Mouse (Mus musculus) G1E (cell line): ENCODE measurements around the gene App. TPM values are rescaled to one million over a fixed set of nuclear protein-coding genes. Genes with fewer than 3 reads are reported as not detected.

ENCODE experiments used
- ATAC-seq: 2 replicates; pipeline ENCODE4 v1.8.0; 2016; ENCODE audit warnings: mild to moderate bottlenecking; ENCODE audit not compliant: insufficient number of reproducible peaks, poor library complexity, low FRiP score, severe bottlenecking; ENCODE audit errors: extremely low read depth
- DNase-seq: peaks from one replicate; pipeline ENCODE4 v3.0.0; 2012; ENCODE audit warnings: low spot score
- H3K27me3 ChIP-seq: 2 replicates; pipeline ENCODE4 v1.6.1; 2012; ENCODE audit warnings: mild to moderate bottlenecking, low read length, inconsistent platforms; ENCODE audit not compliant: insufficient read depth
- H3K36me3 ChIP-seq: replicated peaks from 2 replicates; pipeline ENCODE3; 2012; ENCODE audit warnings: mild to moderate bottlenecking, inconsistent platforms
- H3K4me1 ChIP-seq: 2 replicates; pipeline ENCODE4 v1.6.1; 2012; ENCODE audit warnings: low read depth, low read length, inconsistent platforms, mixed read lengths; ENCODE audit not compliant: insufficient read depth
- H3K4me3 ChIP-seq: 2 replicates; pipeline ENCODE4 v1.5.1; 2012; ENCODE audit warnings: low read depth, mild to moderate bottlenecking, inconsistent platforms, low read length, moderate library complexity, mixed read lengths
- H3K9me3 ChIP-seq: replicated peaks from 2 replicates; pipeline ENCODE4 v1.6.1; 2012; ENCODE audit warnings: inconsistent platforms
- CTCF ChIP-seq: IDR thresholded peaks from 2 replicates; pipeline ENCODE4 v1.5.1; 2012; ENCODE audit warnings: low read depth, low read length, inconsistent platforms, mixed read lengths
- GATA1 ChIP-seq: IDR thresholded peaks from 2 replicates; pipeline ENCODE4 v1.6.1; 2012; ENCODE audit warnings: borderline replicate concordance, low read length, inconsistent platforms, mixed read lengths
- GATA2 ChIP-seq: IDR thresholded peaks from 2 replicates; pipeline ENCODE4 v1.6.1; 2012; ENCODE audit warnings: low read depth, low read length, inconsistent platforms, borderline replicate concordance
- POLR2AphosphoS5 ChIP-seq: IDR thresholded peaks from 2 replicates; pipeline ENCODE4 v1.6.1; 2012; ENCODE audit warnings: low read depth, low read length, inconsistent platforms; ENCODE audit not compliant: insufficient replicate concordance
- TAL1 ChIP-seq: conservative IDR thresholded peaks from 2 replicates; pipeline ENCODE4 v1.6.1; 2012; ENCODE audit warnings: low read depth, low read length, inconsistent platforms, mixed read lengths
- polyA plus RNA-seq: library from polyadenylated mRNA; stranded (reverse); fragments of >175 nt; gene quantifications from 2 replicates; pipeline ENCODE4 v1.2.3, GENCODE M21; 2012
- total RNA-seq, 2 experiments: library from RNA; stranded (forward) in 1 of 2; stranded (reverse) in 1 of 2; fragments of 200-1000 nt in 1 of 2; fragments of >200 nt in 1 of 2; fragmentation: Nextera tagmentation in 1 of 2; gene quantifications; 2 replicates each; pipeline ENCODE4 v1.2.3; 2014 to 2017

App gene
- total and polyA plus RNA-seq, 3 experiments, result 0.27 TPM; not detected in 2

- DNase-seq (no peak), ATAC-seq (no peak)
- no peak overlapping the region for H3K4me3 ChIP-seq
- TF ChIP-seq POLR2AphosphoS5, result no peak
- TF ChIP-seq CTCF, result no peak
- TF ChIP-seq TAL1, result no peak
- no peak for TF ChIP-seq GATA2
- TF ChIP-seq GATA1, result no peak
- no peaks in the 10 kb centered on the region for H3K36me3 ChIP-seq
- H3K4me1 ChIP-seq, result no peaks in the 10 kb centered on the region
- no peaks in the 10 kb centered on the region for H3K27me3 ChIP-seq
- H3K9me3 ChIP-seq, result peaks cover 33% of the 10 kb centered on the region
Measured at GRCm38 (mm10) chr16:85035815-85036214, 137.8 kb downstream of the App start.

- ATAC-seq, result no peak
- no peaks in the 10 kb centered on the region for H3K27me3 ChIP-seq
- TF ChIP-seq GATA2 (no peak), POLR2AphosphoS5 (no peak), GATA1 (no peak), TAL1 (no peak), CTCF (no peak)
- H3K36me3 ChIP-seq, result no peaks in the 10 kb centered on the region
- peaks cover 43% of the 10 kb centered on the region for H3K9me3 ChIP-seq
- no peak for DNase-seq
- H3K4me3 ChIP-seq, result no peak overlapping the region
- no peaks in the 10 kb centered on the region for H3K4me1 ChIP-seq
Measured at GRCm38 (mm10) chr16:85033747-85034146, 139.8 kb downstream of the App start.

GRCm38 (mm10) chr16:85030810-85031209, 142.8 kb downstream of the App start:
- no peaks in the 10 kb centered on the region for H3K36me3 ChIP-seq
- no peak for DNase-seq
- peaks cover 33% of the 10 kb centered on the region for H3K9me3 ChIP-seq
- H3K4me3 ChIP-seq, result no peak overlapping the region
- no peak for TF ChIP-seq GATA2
- ATAC-seq, result no peak
- H3K4me1 ChIP-seq, result no peaks in the 10 kb centered on the region
- H3K27me3 ChIP-seq, result no peaks in the 10 kb centered on the region

GRCm38 (mm10) chr16:85028396-85028795, 145.2 kb downstream of the App start:
- H3K4me3 ChIP-seq, result no peak overlapping the region
- H3K4me1 ChIP-seq, result no peaks in the 10 kb centered on the region
- TF ChIP-seq GATA1, result no peak
- no peak for TF ChIP-seq CTCF
- H3K27me3 ChIP-seq, result no peaks in the 10 kb centered on the region
- no peak for ATAC-seq
- no peaks in the 10 kb centered on the region for H3K36me3 ChIP-seq
- H3K9me3 ChIP-seq, result peaks cover 37% of the 10 kb centered on the region
- DNase-seq, result no peak

GRCm38 (mm10) chr16:85024706-85025105, 148.9 kb downstream of the App start:
- Histone ChIP-seq H3K27me3 (no peaks in the 10 kb centered on the region), H3K4me1 (no peaks in the 10 kb centered on the region), H3K36me3 (no peaks in the 10 kb centered on the region), H3K9me3 (peaks cover 31% of the 10 kb centered on the region), H3K4me3 (no peak overlapping the region)
- no peak for ATAC-seq
- no peak for TF ChIP-seq GATA2
- TF ChIP-seq POLR2AphosphoS5, result no peak
- TF ChIP-seq GATA1, result no peak
- TF ChIP-seq TAL1, result no peak
- TF ChIP-seq CTCF, result no peak
- no peak for DNase-seq

- no peaks in the 10 kb centered on the region for H3K27me3 ChIP-seq
- no peak overlapping the region for H3K4me3 ChIP-seq
- ATAC-seq, result no peak
- no peaks in the 10 kb centered on the region for H3K36me3 ChIP-seq
- TF ChIP-seq POLR2AphosphoS5, result no peak
- no peak for TF ChIP-seq CTCF
- TF ChIP-seq GATA1, result no peak
- no peak for TF ChIP-seq GATA2
- no peak for TF ChIP-seq TAL1
- H3K9me3 ChIP-seq, result peaks cover 27% of the 10 kb centered on the region
- no peaks in the 10 kb centered on the region for H3K4me1 ChIP-seq
- DNase-seq, result no peak
Measured at GRCm38 (mm10) chr16:85023106-85023505, 150.5 kb downstream of the App start.

- DNase-seq (no peak), ATAC-seq (no peak)
- Histone ChIP-seq H3K4me3 (no peak overlapping the region), H3K9me3 (peaks cover 29% of the 10 kb centered on the region), H3K36me3 (no peaks in the 10 kb centered on the region), H3K27me3 (no peaks in the 10 kb centered on the region), H3K4me1 (no peaks in the 10 kb centered on the region)
- TF ChIP-seq GATA1 (no peak), CTCF (no peak), GATA2 (no peak)
Measured at GRCm38 (mm10) chr16:85020696-85021323, 152.8 kb downstream of the App start.
